Mouse (Mus musculus): Measurements from ENCODE around the gene Rnf149.

The Rnf149 gene

DNA sequence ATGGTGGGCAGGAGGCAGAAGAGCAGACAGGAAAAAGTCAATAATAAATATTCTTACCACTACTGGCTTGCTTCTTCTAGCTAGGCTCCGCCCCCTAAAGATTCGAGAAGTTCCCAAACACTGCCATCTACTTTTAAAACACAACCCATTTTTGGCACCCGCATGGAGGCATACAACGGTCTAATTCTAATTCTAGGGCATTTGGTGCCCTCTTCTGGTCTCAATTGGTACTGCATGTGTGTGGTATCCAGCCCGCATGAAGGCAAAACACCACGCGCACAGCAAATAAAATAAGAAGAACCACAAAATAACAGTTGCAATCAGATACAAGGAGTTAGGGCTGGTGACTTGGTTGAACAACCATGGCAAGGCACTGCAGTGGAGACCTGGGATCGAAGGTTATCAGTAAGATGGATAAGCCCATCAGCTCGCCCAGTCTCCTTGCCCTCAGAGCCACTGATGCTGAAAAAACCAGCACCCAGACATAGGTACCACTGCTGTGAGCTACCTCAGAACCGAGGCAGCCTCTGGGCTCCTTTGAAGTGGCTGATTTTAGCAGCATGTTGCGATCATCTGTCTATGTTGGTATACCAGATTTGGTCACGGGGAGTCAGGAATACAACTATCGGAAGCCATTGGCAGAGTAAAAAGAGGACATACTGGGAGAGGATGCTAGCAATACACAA is 46.8 kb downstream of the Rnf149 start:
- peak; percentile 87 for DNase-seq (ENCODE audit: low read depth, low spot score)

GRCm38 (mm10) chr1:39528319-39528718 is 48.9 kb downstream of the Rnf149 start:
- DNase-seq (ENCODE audit: low read depth, low spot score), result no peak

DNA sequence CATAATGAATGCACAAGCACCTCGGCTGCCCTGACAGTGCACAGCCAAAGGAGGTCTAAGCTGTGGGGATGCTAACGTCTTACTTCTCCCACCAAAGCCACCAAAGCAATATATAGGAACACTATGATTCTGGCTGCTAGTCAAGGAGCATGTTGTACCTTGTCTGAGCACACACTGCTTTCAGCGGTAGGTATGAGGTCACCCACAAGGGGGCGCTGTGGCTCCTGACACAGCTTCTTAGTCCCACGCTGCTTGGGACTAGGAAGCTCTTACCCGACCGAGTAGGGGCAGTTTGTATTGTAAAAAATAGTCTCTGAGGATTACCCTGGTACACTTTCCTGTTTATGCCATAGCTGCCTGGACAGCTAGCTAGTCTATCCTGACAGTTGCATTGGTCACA is 49.8 kb downstream of the Rnf149 start:
- peak; percentile 89 for DNase-seq (ENCODE audit: low read depth, low spot score)

GRCm38 (mm10) chr1:39526371-39527167 is 50.6 kb downstream of the Rnf149 start:
- DNase-seq (ENCODE audit: low read depth, low spot score), result no peak

DNA sequence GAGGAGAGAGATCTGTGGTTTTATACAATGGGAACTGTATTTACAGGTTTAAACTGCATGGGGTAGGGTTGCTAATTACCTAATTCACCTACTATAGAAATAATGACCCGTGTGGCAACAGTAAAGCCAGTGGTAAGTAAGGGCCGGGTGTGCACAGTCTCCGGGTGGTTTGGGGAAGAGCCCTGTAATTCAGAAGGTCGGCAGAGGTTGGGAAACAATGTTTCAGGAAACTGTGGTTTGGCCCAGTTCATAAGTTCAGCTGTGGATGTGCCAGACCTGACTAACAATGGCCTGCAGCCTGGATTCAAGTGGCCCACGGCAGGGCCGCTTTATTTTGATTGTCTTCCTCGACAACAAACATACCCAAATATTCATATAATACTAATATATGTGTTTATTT is 51.4 kb downstream of the Rnf149 start:
- no peak for DNase-seq (ENCODE audit: low read depth, low spot score)

DNA sequence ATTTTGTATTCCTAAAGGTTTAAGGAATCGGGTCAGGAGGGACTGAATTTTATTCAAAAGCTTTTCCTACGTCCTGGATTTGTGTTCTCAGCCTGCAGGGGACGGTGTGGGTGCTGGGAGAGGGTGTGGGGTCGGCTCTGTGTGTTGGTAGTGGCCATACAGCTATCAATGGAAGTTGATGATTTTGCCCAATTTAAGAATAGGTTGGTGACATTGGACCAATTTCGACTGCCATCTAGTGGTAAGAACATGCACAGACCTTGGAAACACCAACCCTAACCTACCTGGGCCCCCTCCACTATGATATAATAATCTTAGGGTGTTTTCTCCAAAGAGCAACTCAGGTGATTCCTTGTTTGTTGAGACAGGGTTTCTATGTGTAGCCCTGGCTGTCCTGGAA is 54.7 kb downstream of the Rnf149 start:
- DNase-seq (ENCODE audit: low read depth, low spot score), result peak; percentile 72

DNA sequence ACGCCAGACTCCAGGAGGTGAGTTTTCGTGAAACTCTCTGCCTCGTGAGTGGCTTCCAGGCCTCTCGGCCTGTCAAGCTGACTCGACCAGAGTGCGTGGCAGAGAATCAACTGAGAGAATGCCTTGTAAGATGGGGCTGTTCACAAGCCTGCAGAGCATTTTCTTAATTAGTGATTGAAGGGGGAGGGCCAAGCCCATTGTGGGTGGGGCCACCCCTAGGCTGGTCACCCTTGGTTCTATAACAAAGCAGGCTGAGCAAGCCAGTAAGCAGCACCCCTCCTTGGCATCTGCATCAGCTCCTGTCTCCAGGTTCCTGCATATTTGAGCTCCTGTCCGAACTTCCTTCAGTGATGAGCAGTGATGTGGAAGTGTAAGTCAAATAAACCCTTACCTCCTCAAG is 55.9 kb downstream of the Rnf149 start:
- no peak for DNase-seq (ENCODE audit: low read depth, low spot score)

DNA sequence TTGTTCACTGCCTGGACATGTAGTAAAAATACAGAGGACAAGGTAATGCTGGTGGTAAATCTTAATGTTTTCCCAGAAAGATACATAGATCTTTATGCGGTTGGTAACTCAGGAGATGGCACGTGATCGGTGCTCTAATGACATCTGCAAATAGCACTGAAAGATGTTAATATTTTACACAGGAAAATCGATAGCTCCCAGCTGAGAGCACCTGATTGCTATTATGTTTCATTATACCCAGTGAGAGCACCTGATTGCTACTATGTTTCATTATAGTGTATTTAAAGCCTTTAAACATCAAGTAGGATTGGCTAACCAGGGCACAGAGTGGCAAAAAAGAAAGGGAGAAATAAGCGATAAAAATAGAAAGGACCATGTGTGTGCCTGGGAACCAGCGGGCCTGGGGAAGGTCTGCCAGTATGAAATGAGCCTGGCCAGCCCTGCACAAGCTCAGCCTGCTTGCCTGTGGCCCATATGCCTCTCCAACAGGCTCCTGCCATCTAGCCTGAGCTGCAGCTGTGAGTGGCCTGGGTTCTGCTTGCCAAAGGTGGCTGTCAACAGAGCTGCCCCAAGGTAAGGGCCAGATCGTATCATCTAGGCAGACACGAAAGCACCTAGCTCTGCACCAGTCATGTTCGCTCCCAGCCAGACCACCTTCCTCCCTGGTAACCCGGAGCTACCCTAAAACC is 61.8 kb downstream of the Rnf149 start:
- DNase-seq (ENCODE audit: low read depth, low spot score), result peak; percentile 95

GRCm38 (mm10) chr1:39512183-39512582 is 65.0 kb downstream of the Rnf149 start:
- DNase-seq (ENCODE audit: low read depth, low spot score), result no peak

DNA sequence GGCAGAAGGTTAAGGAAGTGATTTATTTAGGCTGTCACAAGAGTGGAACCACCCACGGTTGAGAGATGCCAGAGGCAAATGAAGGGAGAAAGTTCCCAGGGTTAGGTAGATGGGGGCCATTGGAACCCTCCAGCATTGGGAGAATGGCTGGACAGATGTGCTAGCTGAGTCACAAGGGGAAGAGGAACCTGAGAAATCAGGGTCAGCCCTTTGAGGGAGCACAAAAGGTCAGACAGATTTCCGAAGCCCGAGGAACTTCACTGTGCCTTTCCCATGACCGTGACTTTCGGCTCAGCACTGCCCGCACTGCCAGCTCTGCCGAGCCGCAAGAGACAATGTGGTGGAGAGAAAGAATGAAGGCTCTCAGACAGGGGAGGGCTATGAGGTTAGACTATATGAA is 65.4 kb downstream of the Rnf149 start:
- DNase-seq (ENCODE audit: low read depth, low spot score), result no peak

GRCm38 (mm10) chr1:39505600-39505999 is 71.6 kb downstream of the Rnf149 start:
- DNase-seq (ENCODE audit: low read depth, low spot score), result no peak

GRCm38 (mm10) chr1:39504261-39504660 is 72.9 kb downstream of the Rnf149 start:
- DNase-seq (ENCODE audit: low read depth, low spot score), result peak; percentile 79

DNA sequence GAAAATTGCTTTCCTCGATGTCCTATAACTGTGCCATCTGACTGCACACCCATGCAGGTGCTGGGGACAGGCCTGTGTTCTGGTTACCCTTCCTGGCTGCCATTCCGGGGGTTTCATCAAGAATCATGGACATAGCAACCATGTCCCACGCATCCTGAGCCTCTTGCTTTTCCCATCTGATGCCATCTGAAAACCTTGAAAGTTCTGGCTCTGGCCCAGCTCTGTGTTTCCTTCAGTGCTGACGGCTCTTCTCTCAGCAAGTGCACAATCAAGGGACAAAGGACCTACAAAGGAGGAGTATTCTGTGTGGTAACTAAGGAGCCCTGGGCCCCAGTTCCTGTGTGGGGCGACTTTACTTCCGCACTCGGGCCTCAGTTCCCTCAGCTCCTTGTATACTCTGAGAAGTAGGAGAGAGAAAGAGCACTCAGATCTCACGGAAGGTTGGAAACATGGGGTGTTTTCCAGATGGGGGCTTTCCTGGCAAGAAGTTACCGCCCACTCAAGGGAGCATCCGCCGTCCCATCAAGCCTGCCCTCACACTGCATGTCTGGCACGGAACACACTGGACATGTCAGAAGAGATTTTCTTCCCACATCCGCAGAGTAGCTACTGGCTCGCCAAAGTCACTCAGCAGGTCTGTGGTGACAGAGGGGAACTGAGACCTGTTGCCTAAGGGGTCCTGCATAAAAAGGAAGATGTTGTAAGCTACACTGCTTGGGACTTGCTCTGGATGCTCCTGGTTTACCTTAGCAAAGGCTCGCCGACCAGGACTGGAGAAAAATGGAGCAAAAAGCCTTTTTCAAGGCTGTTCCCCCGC is 74.2 kb downstream of the Rnf149 start:
- DNase-seq (ENCODE audit: low read depth, low spot score), result peak; percentile 31

All from brain, adult 2 months (tissue).